Mouse (Mus musculus): Measurements from ENCODE around the gene Wdr34. TPM values are rescaled to one million over a fixed set of nuclear protein-coding genes. Genes with fewer than 3 reads are reported as not detected.

Gene Wdr34
- polyA plus RNA-seq, 1 experiment from 2014 or later: 36.7 TPM

Other genes starting within 250 kb of the Wdr34 start
- gene Slc27a4, start 246.2 kb downstream of the Wdr34 start, polyA plus RNA-seq (2016; fragmentation: Nextera tagmentation; extraction: Ambion mirVana): 18.3 and 24.7 TPM in 2 replicates
- gene Urm1, start 228.8 kb downstream of the Wdr34 start, polyA plus RNA-seq (2016; fragmentation: Nextera tagmentation; extraction: Ambion mirVana): 23.8 and 25.0 TPM in 2 replicates
- 49.1 and 56.2 TPM in 2 replicates for gene Cercam, start 179.7 kb downstream of the Wdr34 start, polyA plus RNA-seq (2016; fragmentation: Nextera tagmentation; extraction: Ambion mirVana)
- 111 and 114 TPM in 2 replicates for gene Odf2, start 159.7 kb downstream of the Wdr34 start, polyA plus RNA-seq (2016; fragmentation: Nextera tagmentation; extraction: Ambion mirVana)
- gene Gle1, start 113.5 kb downstream of the Wdr34 start, polyA plus RNA-seq (2016; fragmentation: Nextera tagmentation; extraction: Ambion mirVana): 73.7 and 79.2 TPM in 2 replicates
- 115 and 120 TPM in 2 replicates for gene Sptan1, start 83.3 kb downstream of the Wdr34 start, polyA plus RNA-seq (2016; fragmentation: Nextera tagmentation; extraction: Ambion mirVana)
- gene Set, start 8.5 kb upstream of the Wdr34 start, polyA plus RNA-seq (2016; fragmentation: Nextera tagmentation; extraction: Ambion mirVana): 607 and 799 TPM in 2 replicates
- gene Pkn3, start 28.8 kb upstream of the Wdr34 start, polyA plus RNA-seq (2016; fragmentation: Nextera tagmentation; extraction: Ambion mirVana): 9.7 TPM in 2 replicates
- gene Zdhhc12, start 44.8 kb upstream of the Wdr34 start, polyA plus RNA-seq (2016; fragmentation: Nextera tagmentation; extraction: Ambion mirVana): 37.6 and 41.5 TPM in 2 replicates
- gene Zer1, start 75.7 kb upstream of the Wdr34 start, polyA plus RNA-seq (2016; fragmentation: Nextera tagmentation; extraction: Ambion mirVana): 6.5 and 8.7 TPM in 2 replicates
- gene Tbc1d13, start 84.9 kb upstream of the Wdr34 start, polyA plus RNA-seq (2016; fragmentation: Nextera tagmentation; extraction: Ambion mirVana): 6.9 and 10.2 TPM in 2 replicates
- gene Endog, start 122.6 kb upstream of the Wdr34 start, polyA plus RNA-seq (2016; fragmentation: Nextera tagmentation; extraction: Ambion mirVana): 15.9 and 17.5 TPM in 2 replicates
- 79.7 and 87.6 TPM in 2 replicates for gene Spout1, start 129.6 kb upstream of the Wdr34 start, polyA plus RNA-seq (2016; fragmentation: Nextera tagmentation; extraction: Ambion mirVana)
- 9.0 and 11.4 TPM in 2 replicates for gene Kyat1, start 157.0 kb upstream of the Wdr34 start, polyA plus RNA-seq (2016; fragmentation: Nextera tagmentation; extraction: Ambion mirVana)
- 38.3 and 43.4 TPM in 2 replicates for gene Lrrc8a, start 188.8 kb upstream of the Wdr34 start, polyA plus RNA-seq (2016; fragmentation: Nextera tagmentation; extraction: Ambion mirVana)
- 0.10 TPM in 1 of 2 replicates, not detected in the other for gene Gm28035, start 191.7 kb upstream of the Wdr34 start, polyA plus RNA-seq (2016; fragmentation: Nextera tagmentation; extraction: Ambion mirVana)
- gene Phyhd1, start 217.3 kb upstream of the Wdr34 start, polyA plus RNA-seq (2016; fragmentation: Nextera tagmentation; extraction: Ambion mirVana): 3.1 and 5.5 TPM in 2 replicates
- gene Gm28038, start 232.2 kb upstream of the Wdr34 start, polyA plus RNA-seq (2016; fragmentation: Nextera tagmentation; extraction: Ambion mirVana): not detected in 2 replicates
- gene Dolk, start 237.5 kb upstream of the Wdr34 start, polyA plus RNA-seq (2016; fragmentation: Nextera tagmentation; extraction: Ambion mirVana): 25.7 and 26.6 TPM in 2 replicates
- gene Nup188, start 237.5 kb upstream of the Wdr34 start, polyA plus RNA-seq (2016; fragmentation: Nextera tagmentation; extraction: Ambion mirVana): 62.2 and 62.6 TPM in 2 replicates

All from hindbrain, embryonic 10.5 days (tissue).